Mouse (Mus musculus): ENCODE measurements around the gene Rlf. TPM values are rescaled to one million over a fixed set of nuclear protein-coding genes. Genes with fewer than 3 reads are reported as not detected.

Gene Rlf
- polyA plus RNA-seq (2014; fragmentation: Illumina TruSeq; extraction: RNeasy Lipid Tissue Mini Kit (QIAGEN cat#74804); ENCODE audit: low read depth, low replicate concordance) = 22.2 TPM

DNA sequence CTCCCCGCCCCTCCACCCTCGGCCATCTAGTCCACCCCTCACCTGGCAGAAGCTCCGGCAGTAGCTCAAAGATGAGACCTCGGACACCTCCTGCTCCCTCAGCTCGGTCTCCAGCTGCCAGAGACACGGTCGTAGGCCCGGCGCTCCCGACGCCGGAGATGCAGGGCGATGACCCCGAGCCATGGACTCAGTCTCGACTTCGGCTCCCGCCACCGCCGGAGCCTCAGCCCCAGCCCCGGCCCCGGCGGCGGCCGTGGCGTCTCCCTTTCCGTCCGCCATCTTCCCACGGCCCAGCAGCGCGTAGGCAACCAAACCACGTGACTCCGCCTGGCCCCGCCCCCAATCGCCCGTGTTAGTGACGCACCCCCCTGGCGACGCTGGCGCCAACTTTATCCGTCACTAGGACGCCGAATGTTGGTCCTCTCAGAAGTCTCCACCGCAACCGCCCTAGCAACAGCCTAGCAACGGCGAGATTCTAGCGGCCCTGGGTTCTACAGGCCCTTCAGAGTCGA is at the start of gene Rlf:
Gene Rlf, minus strand, starts transcription at position 292 of the 512 bp plus-strand sequence.

DNA sequence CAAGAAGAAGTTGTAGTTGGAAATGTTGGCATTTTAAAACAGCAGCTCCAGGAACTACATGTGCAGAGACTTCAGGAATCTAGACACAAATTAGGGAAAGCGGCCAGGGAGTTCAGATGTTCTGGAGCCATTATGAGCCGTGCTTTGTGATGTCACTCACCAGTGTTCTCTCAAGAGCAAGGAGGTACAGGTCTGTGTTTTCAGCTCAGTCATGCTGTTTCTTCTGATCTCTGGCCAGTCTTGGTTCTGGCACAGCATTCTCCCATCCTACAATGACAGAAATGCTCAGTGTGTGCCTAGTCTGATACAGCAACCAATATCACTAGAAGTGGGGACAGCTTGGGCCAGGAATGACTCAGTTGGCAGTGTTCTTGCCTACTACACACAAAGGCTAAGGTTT is 105.8 kb downstream of the Rlf start, which contains the start of gene Tmco2:
Gene Tmco2, minus strand, starts transcription at position 101 of the 400 bp plus-strand sequence.

DNA sequence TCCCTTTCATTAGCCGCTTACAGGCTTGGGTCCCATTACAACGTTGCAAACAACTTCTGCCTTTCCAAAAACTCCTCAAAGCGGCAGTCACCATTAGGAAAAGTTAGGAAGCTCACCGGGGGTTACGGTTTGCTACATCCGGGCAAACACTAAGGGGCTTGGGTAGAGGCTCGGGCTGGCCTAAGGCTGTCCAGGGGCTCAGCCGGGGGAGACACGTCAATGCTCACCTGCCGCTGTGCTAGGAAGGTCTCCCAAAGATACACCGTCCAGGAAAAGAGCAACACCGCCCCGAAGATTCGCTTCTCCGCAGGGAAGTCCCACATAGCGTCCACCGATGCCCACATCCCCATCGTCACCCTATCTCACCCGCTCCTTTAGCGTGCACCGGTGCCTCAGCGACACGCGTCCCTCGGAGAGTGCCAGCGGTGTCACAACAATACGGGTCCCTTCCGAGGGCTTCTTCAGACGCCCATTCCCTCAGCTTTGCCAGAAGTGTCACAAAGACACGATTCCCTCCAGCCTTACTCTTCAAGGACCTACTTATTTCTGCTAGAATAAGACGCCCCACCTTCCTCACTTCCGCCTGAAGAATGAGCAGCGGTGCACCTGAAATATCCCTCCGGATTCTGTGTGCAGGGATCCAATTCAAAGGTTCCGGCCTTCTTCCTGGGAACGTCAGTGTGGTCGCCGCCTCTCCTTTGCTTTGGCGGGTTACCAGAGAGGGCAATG is 117.1 kb downstream of the Rlf start, which contains the start of gene Zmpste24:
Gene Zmpste24, minus strand, starts transcription at position 592 of the 729 bp plus-strand sequence.

Other genes starting within 250 kb of the Rlf start
- 20.9 TPM for gene Smap2, start 197.8 kb downstream of the Rlf start, polyA plus RNA-seq (2014; fragmentation: Illumina TruSeq; extraction: RNeasy Lipid Tissue Mini Kit (QIAGEN cat#74804); ENCODE audit: low read depth, low replicate concordance)
- gene Col9a2, start 175.7 kb downstream of the Rlf start, polyA plus RNA-seq (2014; fragmentation: Illumina TruSeq; extraction: RNeasy Lipid Tissue Mini Kit (QIAGEN cat#74804); ENCODE audit: low read depth, low replicate concordance) = not detected
- 215 TPM for gene Zmpste24, start 116.8 kb downstream of the Rlf start, polyA plus RNA-seq (2014; fragmentation: Illumina TruSeq; extraction: RNeasy Lipid Tissue Mini Kit (QIAGEN cat#74804); ENCODE audit: low read depth, low replicate concordance)
- gene Tmco2, start 105.9 kb downstream of the Rlf start, polyA plus RNA-seq (2014; fragmentation: Illumina TruSeq; extraction: RNeasy Lipid Tissue Mini Kit (QIAGEN cat#74804); ENCODE audit: low read depth, low replicate concordance) = not detected
- not detected for gene Gm12888, start 109.8 kb upstream of the Rlf start, polyA plus RNA-seq (2014; fragmentation: Illumina TruSeq; extraction: RNeasy Lipid Tissue Mini Kit (QIAGEN cat#74804); ENCODE audit: low read depth, low replicate concordance)
- not detected for gene Gm12886, start 208.0 kb upstream of the Rlf start, polyA plus RNA-seq (2014; fragmentation: Illumina TruSeq; extraction: RNeasy Lipid Tissue Mini Kit (QIAGEN cat#74804); ENCODE audit: low read depth, low replicate concordance)